Mouse (Mus musculus) hindlimb bud, embryonic 11.5 days (tissue): ENCODE results near the gene Mettl24.
"Not testable (repeated sequence)": the region's sequence is repeated elsewhere in the genome, so short reads cannot be mapped to it uniquely, and the experiment has no call there.

Source experiments
- DNase-seq: peaks from one replicate; pipeline ENCODE4 v3.0.0-alpha.2; 2012; ENCODE audit warnings: low read depth, low spot score; ENCODE audit errors: extremely low spot score

Gene Mettl24

DNA sequence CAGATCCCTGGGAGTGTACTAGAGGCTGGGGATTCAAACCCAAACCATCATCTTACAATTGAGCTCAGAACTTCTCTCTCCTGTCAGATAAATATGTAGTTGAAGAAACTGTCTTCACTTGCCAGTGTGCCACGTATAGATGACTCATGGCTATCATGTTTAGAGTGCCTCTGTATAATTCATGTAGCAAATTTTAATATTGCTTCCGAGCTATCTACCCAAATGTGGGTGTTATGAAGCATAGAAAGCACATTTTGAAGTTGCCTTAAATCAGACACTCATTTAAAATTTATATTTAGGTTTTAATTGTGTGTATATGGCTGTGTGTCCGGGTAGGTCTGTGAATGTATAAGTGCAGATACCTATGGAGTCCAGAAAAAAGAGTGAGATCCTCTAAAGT is 109.0 kb downstream of the Mettl24 start:
- DNase-seq, result no peak

GRCm38 (mm10) chr10:40805221-40805620 is 122.1 kb downstream of the Mettl24 start:
- DNase-seq, result no peak

GRCm38 (mm10) chr10:40806221-40806620 is 123.1 kb downstream of the Mettl24 start:
- no peak for DNase-seq

- DNase-seq, result not testable (repeated sequence)
Observed at GRCm38 (mm10) chr10:40809411-40809910, 126.4 kb downstream of the Mettl24 start.

- DNase-seq, result no peak
Observed at GRCm38 (mm10) chr10:40813627-40814026, 130.5 kb downstream of the Mettl24 start.

DNA sequence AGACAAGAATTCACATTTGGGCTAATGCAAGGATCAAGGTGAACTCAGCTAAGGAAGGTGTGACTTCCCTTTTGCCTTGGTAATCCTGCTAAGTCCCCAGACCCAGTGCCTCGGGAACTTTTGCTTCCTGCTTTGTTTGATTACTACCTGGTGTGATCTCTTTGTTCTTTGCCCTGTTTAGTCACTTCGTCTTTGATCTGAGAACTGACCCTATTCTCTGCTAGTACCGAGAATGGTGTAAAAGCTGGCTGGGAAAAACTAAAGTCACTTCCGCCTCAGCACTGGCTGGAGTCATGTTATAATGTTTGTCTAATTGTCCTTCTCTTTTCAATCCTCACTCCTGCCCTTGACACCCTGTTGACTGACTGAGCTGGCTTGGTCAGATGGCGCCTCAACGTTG is 133.4 kb downstream of the Mettl24 start:
- DNase-seq, result no peak

DNA sequence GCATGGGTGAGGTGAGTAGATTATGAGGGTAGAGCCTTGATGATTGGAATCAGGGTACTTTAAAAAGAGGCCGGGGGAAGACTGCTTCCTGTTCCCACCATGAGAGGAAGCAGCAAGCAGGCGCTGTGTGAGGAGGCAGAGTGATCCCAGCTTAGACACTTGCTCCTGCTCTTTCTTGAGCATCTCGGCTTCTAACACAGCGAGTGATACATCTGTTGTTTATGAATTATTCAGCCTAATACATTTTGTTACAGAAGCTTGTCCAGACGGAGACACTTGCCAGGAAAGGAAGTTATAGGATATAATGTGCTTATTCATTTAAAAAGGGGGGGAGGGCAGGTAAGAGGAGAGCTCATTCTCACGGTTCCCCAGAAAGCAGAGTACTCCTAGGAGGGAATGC is 142.9 kb downstream of the Mettl24 start:
- no peak for DNase-seq

DNA sequence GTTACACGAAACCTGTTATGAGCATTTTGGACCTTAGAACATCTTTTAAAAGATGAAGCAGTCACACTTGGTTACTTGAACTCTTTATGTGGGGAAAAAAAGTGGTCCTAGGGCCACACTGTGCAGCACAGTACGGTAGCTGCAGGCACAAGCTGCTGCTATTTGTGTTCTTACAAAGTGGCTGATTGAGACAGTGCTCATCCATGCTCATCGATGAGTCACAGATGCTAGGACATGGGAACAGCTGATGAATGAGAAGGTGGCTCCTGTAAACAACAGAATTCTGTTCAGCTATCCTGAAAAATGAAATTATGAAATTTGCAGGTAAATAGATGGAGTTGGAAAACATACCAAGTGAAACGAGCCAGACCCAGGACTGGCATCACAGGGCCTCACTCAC is 144.6 kb downstream of the Mettl24 start:
- no peak for DNase-seq

GRCm38 (mm10) chr10:40830312-40830711 is 147.2 kb downstream of the Mettl24 start:
- DNase-seq, result no peak

GRCm38 (mm10) chr10:40831267-40831666 is 148.2 kb downstream of the Mettl24 start:
- DNase-seq, result no peak

GRCm38 (mm10) chr10:40840086-40840485 is 157.0 kb downstream of the Mettl24 start:
- no peak for DNase-seq

GRCm38 (mm10) chr10:40843841-40844240 is 160.8 kb downstream of the Mettl24 start:
- no peak for DNase-seq

- no peak for DNase-seq
Observed at GRCm38 (mm10) chr10:40844546-40844945, 161.5 kb downstream of the Mettl24 start.

GRCm38 (mm10) chr10:40845626-40846025 is 162.5 kb downstream of the Mettl24 start:
- no peak for DNase-seq

- DNase-seq, result no peak
Observed at GRCm38 (mm10) chr10:40847176-40847874, 164.2 kb downstream of the Mettl24 start.

- no peak for DNase-seq
Observed at GRCm38 (mm10) chr10:40850644-40851043, 167.6 kb downstream of the Mettl24 start.

GRCm38 (mm10) chr10:40851138-40851537 is 168.1 kb downstream of the Mettl24 start:
- no peak for DNase-seq

DNA sequence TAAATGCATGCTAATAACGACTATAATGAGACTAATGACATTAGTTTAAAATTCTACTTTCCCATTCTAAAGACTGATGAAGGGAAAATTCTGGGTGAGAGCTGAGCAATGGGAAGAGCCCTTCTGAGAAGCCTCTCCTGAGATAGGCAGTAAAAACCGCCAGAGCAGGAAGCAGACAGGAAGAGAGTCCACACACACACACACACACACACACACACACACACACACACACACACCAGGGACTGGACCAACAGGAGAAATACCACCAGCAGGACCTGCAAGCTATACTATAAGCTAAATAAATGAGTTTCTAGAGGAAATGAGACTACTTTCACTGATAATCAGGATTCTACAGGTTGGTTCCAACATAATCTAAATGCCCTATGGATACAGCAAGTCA is 172.5 kb downstream of the Mettl24 start:
- DNase-seq, result no peak

- no peak for DNase-seq
Observed at GRCm38 (mm10) chr10:40856703-40857102, 173.6 kb downstream of the Mettl24 start.

GRCm38 (mm10) chr10:40857599-40857998 is 174.5 kb downstream of the Mettl24 start:
- no peak for DNase-seq
